Comparison of ENCODE assay signal across 23 mouse cellular contexts in genomic region chr4:114317076-114317475, GRCm38 (mm10).
A peak's percentile ranks its signal among the peaks of the same experiment; 100 is the strongest.
DNase-seq lines count a peak whose midpoint lies in the region; ATAC-seq and TF ChIP-seq lines count a peak whose summit lies in the region.
"Had no signal": no experiment of that assay in that cellular context is flagged by ENCODE, and none has a peak within 500 bp of the region (broad histone marks: within the 10 kb centered on the region; RNA-seq: fewer than 3 reads in every experiment).

No protein-coding gene starts in this region.

- H3K9ac ChIP-seq in kidney, embryonic 15.5 days = no peak overlapping the region
- no peak overlapping the region for H3K9ac ChIP-seq in kidney, embryonic 14.5 days (ENCODE audit: low read depth, low read length)
- H3K9ac ChIP-seq: embryonic facial prominence, embryonic 12.5 days; forebrain, embryonic 13.5 days; forebrain, embryonic 15.5 days had no signal

- no peaks in the 10 kb centered on the region for H3K27me3 ChIP-seq in kidney, adult 2 months (replicated peaks; ENCODE audit: control insufficient read depth, insufficient read depth, low read length)
- H3K27me3 ChIP-seq in kidney, embryonic 15.5 days = peaks cover 29% of the 10 kb centered on the region
- no peaks in the 10 kb centered on the region; the same call in 1 of the 2 replicates for H3K27me3 ChIP-seq in kidney, embryonic 14.5 days (ENCODE audit: control insufficient read depth, insufficient read depth, low read length)
- H3K27me3 ChIP-seq: embryonic facial prominence, embryonic 12.5 days; forebrain, embryonic 13.5 days; forebrain, embryonic 15.5 days; Patski had no signal

- H3K4me1 ChIP-seq in kidney, adult 2 months (ENCODE audit: control insufficient read depth, insufficient read depth, low read length) = peaks cover 10% of the 10 kb centered on the region; the same call in 1 of the 2 replicates
- H3K4me1 ChIP-seq in kidney, embryonic 15.5 days = peaks cover 9% of the 10 kb centered on the region
- H3K4me1 ChIP-seq in kidney, embryonic 14.5 days (ENCODE audit: control insufficient read depth, insufficient read depth, low read length) = no peaks in the 10 kb centered on the region; the same call in 1 of the 2 replicates
- H3K4me1 ChIP-seq: embryonic facial prominence, embryonic 10.5 days; embryonic facial prominence, embryonic 12.5 days; forebrain, embryonic 13.5 days; forebrain, embryonic 15.5 days had no signal

- TF ChIP-seq CTCF in kidney, adult 2 months (conservative IDR thresholded peaks at IDR 0.05; ENCODE audit: insufficient read depth, insufficient read length, low read depth, low read length) = no peak

- H3K27ac ChIP-seq in kidney, adult 2 months (ENCODE audit: insufficient read depth, low read depth, low read length) = no peak overlapping the region
- H3K27ac ChIP-seq in kidney, embryonic 15.5 days = no peak overlapping the region
- no peak overlapping the region for H3K27ac ChIP-seq in kidney, embryonic 14.5 days (ENCODE audit: low read depth, low read length)
- H3K27ac ChIP-seq: embryonic facial prominence, embryonic 10.5 days; embryonic facial prominence, embryonic 12.5 days; forebrain, embryonic 13.5 days; forebrain, embryonic 15.5 days had no signal

- H3K9me3 ChIP-seq in kidney, embryonic 15.5 days (replicated peaks) = no peaks in the 10 kb centered on the region
- no peaks in the 10 kb centered on the region for H3K9me3 ChIP-seq in kidney, embryonic 14.5 days (ENCODE audit: control insufficient read depth, low read length)
- H3K9me3 ChIP-seq: embryonic facial prominence, embryonic 10.5 days; embryonic facial prominence, embryonic 12.5 days; forebrain, embryonic 13.5 days; forebrain, embryonic 15.5 days; G1E had no signal

- DNase-seq in kidney, adult 2 months = peak; percentile 62
- DNase-seq in kidney, postnatal 10 days = no peak
- peak; percentile 74 for DNase-seq in kidney, adult 9 months
- peak; percentile 33 to 35 for DNase-seq in kidney, postnatal 36 days
- DNase-seq: adrenal gland, adult 8-10 months; adrenal gland, postnatal 14 days; adrenal gland, postnatal 36 days; B cell, adult 2 months; cerebellum, adult 11-12 months; cerebellum, adult 2 months; cerebellum, adult 9-10 months; cerebellum, postnatal 10 days; cerebellum, postnatal 25 days had no signal

- no peak for ATAC-seq in kidney, embryonic 15.5 days (replicated peaks; ENCODE audit: low FRiP score)
- no peak for ATAC-seq in kidney, embryonic 14.5 days (ENCODE audit: low FRiP score, low TSS enrichment)
- ATAC-seq: activated CD4-positive, CD25-positive, alpha-beta regulatory T cell, adult 4 months; CD4-positive, CD25-positive, alpha-beta regulatory T cell, adult 4 months; forebrain, embryonic 13.5 days; forebrain, embryonic 15.5 days; Patski had no signal

- 50% methylated on average over 2 of the region's 2 CpGs for WGBS in kidney, adult 2 months
- WGBS in kidney, embryonic 15.5 days = 80% methylated on average over 2 of the region's 2 CpGs
- WGBS in kidney, embryonic 14.5 days = 81% methylated on average over 2 of the region's 2 CpGs

- H3K4me3 ChIP-seq in kidney, adult 2 months (ENCODE audit: insufficient read depth, low read depth, low read length) = no peak overlapping the region
- no peak overlapping the region for H3K4me3 ChIP-seq in kidney, embryonic 15.5 days (replicated peaks)
- no peak overlapping the region for H3K4me3 ChIP-seq in kidney, embryonic 14.5 days (ENCODE audit: low read length)
- H3K4me3 ChIP-seq: embryonic facial prominence, embryonic 10.5 days; embryonic facial prominence, embryonic 12.5 days; forebrain, embryonic 13.5 days; forebrain, embryonic 15.5 days had no signal

- TF ChIP-seq POLR2A in kidney, adult 2 months (IDR thresholded peaks at IDR 0.05; ENCODE audit: low read depth, low read length) = no peak

- no peaks in the 10 kb centered on the region for H3K36me3 ChIP-seq in kidney, adult 2 months (ENCODE audit: control insufficient read depth, insufficient read depth, low read length)
- no peaks in the 10 kb centered on the region for H3K36me3 ChIP-seq in kidney, embryonic 15.5 days
- no peaks in the 10 kb centered on the region for H3K36me3 ChIP-seq in kidney, embryonic 14.5 days (ENCODE audit: control insufficient read depth, insufficient read depth, low read length)
- H3K36me3 ChIP-seq: embryonic facial prominence, embryonic 10.5 days; embryonic facial prominence, embryonic 12.5 days; forebrain, embryonic 15.5 days; G1E had no signal

- no peak overlapping the region for H3K4me2 ChIP-seq in kidney, embryonic 15.5 days
- H3K4me2 ChIP-seq in kidney, embryonic 14.5 days (replicated peaks; ENCODE audit: low read depth, low read length) = no peak overlapping the region
- H3K4me2 ChIP-seq: embryonic facial prominence, embryonic 12.5 days; forebrain, embryonic 13.5 days; forebrain, embryonic 15.5 days had no signal
